Mouse (Mus musculus) MEL (cell line): ENCODE results near the gene Eloa. TPM values are rescaled to one million over a fixed set of nuclear protein-coding genes. Genes with fewer than 3 reads are reported as not detected.
A peak's percentile ranks its signal among the peaks of the same experiment; 100 is the strongest.

Experiments used
- DNase-seq: peaks from one replicate; pipeline ENCODE4 v3.0.0; 2011; ENCODE audit warnings: low read depth, low spot score
- H3K27ac ChIP-seq: 2 replicates; pipeline ENCODE4 v1.5.1; 2012; ENCODE audit warnings: low read depth, mild to moderate bottlenecking, control low read depth, low read length, moderate library complexity; ENCODE audit not compliant: control insufficient read depth
- H3K27me3 ChIP-seq, 2 experiments: fragments of 150-350 bp in 1 of 2; sonication (generic) in 1 of 2; 2 replicates each; pipeline ENCODE4 v1.6.1; 2012; ENCODE audit warnings: low read length in 2 of 2, mild to moderate bottlenecking in 2 of 2, improper control_type of control experiment in 1 of 2, moderate library complexity in 1 of 2; ENCODE audit not compliant: insufficient read depth in 2 of 2, control insufficient read depth in 1 of 2
- H3K36me3 ChIP-seq, 2 experiments: 2 replicates each; pipeline ENCODE4 v1.6.1; 2012 to 2014; ENCODE audit warnings: low read length in 2 of 2, improper control_type of control experiment in 1 of 2, inconsistent platforms in 1 of 2, mild to moderate bottlenecking in 1 of 2; ENCODE audit not compliant: insufficient read depth in 2 of 2, control insufficient read depth in 1 of 2
- H3K4me1 ChIP-seq, 2 experiments: fragments of 150-350 bp in 1 of 2; sonication (generic) in 1 of 2; 2 replicates each; pipeline ENCODE4 v1.6.1; 2012; ENCODE audit warnings: low read length in 2 of 2, improper control_type of control experiment in 1 of 2, mild to moderate bottlenecking in 1 of 2; ENCODE audit not compliant: insufficient read depth in 2 of 2, control insufficient read depth in 1 of 2
- H3K4me3 ChIP-seq, 2 experiments: fragments of 150-350 bp in 1 of 2; sonication (generic) in 1 of 2; 2 replicates each; pipeline ENCODE4 v1.5.1; 2012; ENCODE audit warnings: low read depth in 2 of 2, low read length in 2 of 2, mild to moderate bottlenecking in 2 of 2, moderate library complexity in 2 of 2, control low read depth in 1 of 2, improper control_type of control experiment in 1 of 2; ENCODE audit not compliant: control insufficient read depth in 1 of 2, insufficient read depth in 1 of 2
- H3K79me2 ChIP-seq: 2 replicates; pipeline ENCODE4 v1.6.1; 2012; ENCODE audit warnings: mild to moderate bottlenecking, low read length, moderate library complexity; ENCODE audit not compliant: control insufficient read depth, poor library complexity, insufficient read depth
- H3K9ac ChIP-seq: 2 replicates; pipeline ENCODE4 v1.6.1; 2012; ENCODE audit warnings: low read depth, mild to moderate bottlenecking, control low read depth, low read length, moderate library complexity; ENCODE audit not compliant: control insufficient read depth, poor library complexity, severe bottlenecking
- H3K9me3 ChIP-seq: fragments of 150-350 bp; sonication (generic); replicated peaks from 2 replicates; pipeline ENCODE4 v1.6.1; 2012; ENCODE audit warnings: mild to moderate bottlenecking, low read length, improper control_type of control experiment, moderate library complexity; ENCODE audit not compliant: insufficient read depth
- BHLHE40 ChIP-seq: IDR thresholded peaks from 2 replicates; pipeline ENCODE4 v1.6.1; 2012; ENCODE audit warnings: low read depth, mild to moderate bottlenecking, inconsistent platforms, low read length, improper control_type of control experiment, borderline replicate concordance
- CHD1 ChIP-seq: IDR thresholded peaks from 2 replicates; pipeline ENCODE4 v1.6.1; 2012; ENCODE audit warnings: low read depth, mild to moderate bottlenecking, inconsistent platforms, low read length, improper control_type of control experiment
- CHD2 ChIP-seq: IDR thresholded peaks from 2 replicates; pipeline ENCODE4 v1.6.1; 2011; ENCODE audit warnings: low read length, improper control_type of control experiment
- CTCF ChIP-seq, 3 experiments: IDR thresholded peaks in 2 of 3; conservative IDR thresholded peaks in 1 of 3; 2 replicates each; pipeline ENCODE4 v1.5.1; 2011 to 2012; ENCODE audit warnings: low read length in 3 of 3, low read depth in 2 of 3, mild to moderate bottlenecking in 2 of 3, improper control_type of control experiment in 1 of 3, inconsistent platforms in 1 of 3, mixed read lengths in 1 of 3, moderate library complexity in 1 of 3; ENCODE audit not compliant: control insufficient read depth in 1 of 3, insufficient read depth in 1 of 3, poor library complexity in 1 of 3, severe bottlenecking in 1 of 3
- E2F4 ChIP-seq: IDR thresholded peaks from 2 replicates; pipeline ENCODE4 v1.6.1; 2011; ENCODE audit warnings: low read depth, low read length, improper control_type of control experiment, borderline replicate concordance
- ETS1 ChIP-seq: IDR thresholded peaks from 2 replicates; pipeline ENCODE4 v1.6.1; 2012; ENCODE audit warnings: low read depth, mild to moderate bottlenecking, inconsistent platforms, low read length, improper control_type of control experiment, moderate library complexity
- GABPA ChIP-seq: IDR thresholded peaks from 2 replicates; pipeline ENCODE4 v1.6.1; 2012; ENCODE audit warnings: low read depth, mild to moderate bottlenecking, inconsistent platforms, low read length, improper control_type of control experiment, moderate library complexity
- GATA1 ChIP-seq: IDR thresholded peaks from 2 replicates; pipeline ENCODE4 v1.6.1; 2011; ENCODE audit warnings: low read depth, low read length, improper control_type of control experiment
- HCFC1 ChIP-seq: IDR thresholded peaks from 2 replicates; pipeline ENCODE4 v1.6.1; 2012; ENCODE audit warnings: low read depth, mild to moderate bottlenecking, inconsistent platforms, low read length, improper control_type of control experiment, moderate library complexity
- JUND ChIP-seq: IDR thresholded peaks from 2 replicates; pipeline ENCODE4 v1.6.1; 2011; ENCODE audit warnings: low read depth, mild to moderate bottlenecking, improper control_type of control experiment, low read length
- KAT2A ChIP-seq: conservative IDR thresholded peaks from 2 replicates; pipeline ENCODE4 v1.6.1; 2012; ENCODE audit warnings: low read depth, low read length, improper control_type of control experiment, inconsistent platforms
- MAFK ChIP-seq: IDR thresholded peaks from 2 replicates; pipeline ENCODE4 v1.6.1; 2011; ENCODE audit warnings: low read depth, mild to moderate bottlenecking, low read length, improper control_type of control experiment, borderline replicate concordance
- MAX ChIP-seq: IDR thresholded peaks from 2 replicates; pipeline ENCODE4 v1.6.1; 2011; ENCODE audit warnings: low read length, improper control_type of control experiment
- MAZ ChIP-seq: IDR thresholded peaks from 2 replicates; pipeline ENCODE4 v1.6.1; 2012; ENCODE audit warnings: low read depth, mild to moderate bottlenecking, inconsistent platforms, low read length, improper control_type of control experiment
- MEF2A ChIP-seq: IDR thresholded peaks from 2 replicates; pipeline ENCODE4 v1.6.1; 2014; ENCODE audit warnings: low read depth, mild to moderate bottlenecking, inconsistent platforms, low read length, improper control_type of control experiment; ENCODE audit not compliant: poor library complexity, insufficient replicate concordance, severe bottlenecking; ENCODE audit errors: extremely low read depth
- MXI1 ChIP-seq: IDR thresholded peaks from 2 replicates; pipeline ENCODE4 v1.6.1; 2011; ENCODE audit warnings: mild to moderate bottlenecking, low read depth, low read length, improper control_type of control experiment
- MYB ChIP-seq: IDR thresholded peaks from 2 replicates; pipeline ENCODE4 v1.6.1; 2011; ENCODE audit warnings: mild to moderate bottlenecking, low read depth, low read length, improper control_type of control experiment
- MYC ChIP-seq: IDR thresholded peaks from 2 replicates; pipeline ENCODE4 v1.6.1; 2011; ENCODE audit warnings: low read depth, mild to moderate bottlenecking, low read length, improper control_type of control experiment, moderate library complexity
- NELFE ChIP-seq: IDR thresholded peaks from 2 replicates; pipeline ENCODE4 v1.6.1; 2011; ENCODE audit warnings: low read depth, low read length, improper control_type of control experiment
- NRF1 ChIP-seq: IDR thresholded peaks from 2 replicates; pipeline ENCODE4 v1.6.1; 2014; ENCODE audit warnings: low read depth, mild to moderate bottlenecking, inconsistent platforms, low read length, improper control_type of control experiment, moderate library complexity; ENCODE audit not compliant: poor library complexity, insufficient read depth, severe bottlenecking
- POLR2A ChIP-seq, 2 experiments: IDR thresholded peaks; 2 replicates each; pipeline ENCODE4 v1.6.1; 2011 to 2012; ENCODE audit warnings: low read length in 2 of 2, mild to moderate bottlenecking in 2 of 2, control low read depth in 1 of 2, improper control_type of control experiment in 1 of 2, low read depth in 1 of 2, moderate library complexity in 1 of 2; ENCODE audit not compliant: control insufficient read depth in 1 of 2, insufficient read depth in 1 of 2, poor library complexity in 1 of 2
- POLR2AphosphoS2 ChIP-seq: IDR thresholded peaks from 2 replicates; pipeline ENCODE4 v1.6.1; 2011; ENCODE audit warnings: low read length, improper control_type of control experiment
- POLR2AphosphoS5 ChIP-seq: IDR thresholded peaks from 2 replicates; pipeline ENCODE4 v1.6.1; 2012; ENCODE audit warnings: low read depth, borderline replicate concordance, mild to moderate bottlenecking, inconsistent platforms, low read length, moderate library complexity, mixed read lengths
- RAD21 ChIP-seq: IDR thresholded peaks from 2 replicates; pipeline ENCODE4 v1.6.1; 2011; ENCODE audit warnings: mild to moderate bottlenecking, low read depth, low read length, improper control_type of control experiment
- RCOR1 ChIP-seq: IDR thresholded peaks from 2 replicates; pipeline ENCODE4 v1.6.1; 2012; ENCODE audit warnings: low read depth, mild to moderate bottlenecking, inconsistent platforms, low read length, improper control_type of control experiment
- SIN3A ChIP-seq: IDR thresholded peaks from 2 replicates; pipeline ENCODE4 v1.6.1; 2012; ENCODE audit warnings: low read length, improper control_type of control experiment, inconsistent platforms
- SMC3 ChIP-seq: IDR thresholded peaks from 2 replicates; pipeline ENCODE4 v1.6.1; 2011; ENCODE audit warnings: low read depth, low read length, improper control_type of control experiment
- TAL1 ChIP-seq: IDR thresholded peaks from 2 replicates; pipeline ENCODE4 v1.6.1; 2012; ENCODE audit warnings: mild to moderate bottlenecking, inconsistent platforms, low read length, moderate library complexity, mixed read lengths
- TBP ChIP-seq: IDR thresholded peaks from 2 replicates; pipeline ENCODE4 v1.8.0; 2011; ENCODE audit warnings: low read depth, low read length, improper control_type of control experiment
- TCF12 ChIP-seq: IDR thresholded peaks from 2 replicates; pipeline ENCODE4 v1.6.1; 2014; ENCODE audit warnings: low read depth, mild to moderate bottlenecking, inconsistent platforms, low read length, improper control_type of control experiment, moderate library complexity
- UBTF ChIP-seq: IDR thresholded peaks from 2 replicates; pipeline ENCODE4 v1.6.1; 2012; ENCODE audit warnings: low read depth, mild to moderate bottlenecking, inconsistent platforms, low read length, improper control_type of control experiment, moderate library complexity, borderline replicate concordance; ENCODE audit not compliant: insufficient read depth
- USF1 ChIP-seq: IDR thresholded peaks from 2 replicates; pipeline ENCODE4 v1.6.1; 2014; ENCODE audit warnings: low read depth, mild to moderate bottlenecking, inconsistent platforms, low read length, improper control_type of control experiment, moderate library complexity
- USF2 ChIP-seq, 2 experiments: IDR thresholded peaks; 2 replicates each; pipeline ENCODE4 v1.6.1; 2011 to 2012; ENCODE audit warnings: improper control_type of control experiment in 2 of 2, low read length in 2 of 2, borderline replicate concordance in 1 of 2, inconsistent platforms in 1 of 2, low read depth in 1 of 2, mild to moderate bottlenecking in 1 of 2; ENCODE audit not compliant: insufficient read depth in 1 of 2
- ZC3H11A ChIP-seq: IDR thresholded peaks from 2 replicates; pipeline ENCODE4 v1.6.1; 2012; ENCODE audit warnings: low read depth, mild to moderate bottlenecking, inconsistent platforms, low read length, improper control_type of control experiment
- ZKSCAN1 ChIP-seq: IDR thresholded peaks from 2 replicates; pipeline ENCODE4 v1.6.1; 2012; ENCODE audit warnings: low read depth, mild to moderate bottlenecking, inconsistent platforms, low read length, improper control_type of control experiment, moderate library complexity
- ZMIZ1 ChIP-seq: IDR thresholded peaks from 2 replicates; pipeline ENCODE4 v1.6.1; 2012; ENCODE audit warnings: low read depth, mild to moderate bottlenecking, inconsistent platforms, low read length, improper control_type of control experiment, moderate library complexity
- ZNF384 ChIP-seq: IDR thresholded peaks from 2 replicates; pipeline ENCODE4 v1.6.1; 2012; ENCODE audit warnings: low read depth, mild to moderate bottlenecking, inconsistent platforms, low read length, improper control_type of control experiment
- polyA plus RNA-seq, 2 experiments: library from polyadenylated mRNA; stranded (reverse) in 1 of 2; unstranded in 1 of 2; fragments of >175 nt in 1 of 2; fragments of >200 nt in 1 of 2; gene quantifications; 2 replicates each; pipeline versions ENCODE4 v1.2.1 to v1.2.4; 2012; ENCODE audit warnings: low replicate concordance in 2 of 2, low read depth in 1 of 2; ENCODE audit not compliant: insufficient read length in 2 of 2, insufficient read depth in 1 of 2, missing spikeins in 1 of 2
- total RNA-seq: library from RNA; depleted of rRNA; stranded (reverse); fragments of 300-350 nt; gene quantifications from 2 replicates; pipeline ENCODE4 v1.2.3, GENCODE M21; 2012

Eloa gene
- total and polyA plus RNA-seq, 3 experiments: 30.8 to 41.4 (median 34.1) TPM

DNA sequence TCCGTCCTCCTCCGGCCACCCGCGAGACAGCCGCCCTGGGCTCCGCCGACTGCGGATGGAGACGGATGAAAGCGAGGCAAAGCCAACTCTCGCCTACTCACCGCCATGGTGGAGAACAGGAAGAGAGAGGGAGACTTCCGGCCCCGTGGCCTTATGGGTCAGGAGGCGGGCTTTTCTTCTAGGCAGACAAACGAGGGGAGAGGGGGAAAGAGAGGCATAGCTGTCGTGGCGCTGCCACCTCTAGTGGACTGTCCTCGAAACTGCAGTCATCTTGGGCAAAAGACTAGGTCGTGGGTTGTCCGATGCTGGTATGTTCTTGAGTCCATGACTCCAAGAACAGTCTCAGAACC lies 31.7 kb upstream of the Eloa start, which contains the start of gene Rpl11:
Gene Rpl11, minus strand, starts transcription at position 182 of the 350 bp plus-strand sequence.
- H3K36me3 ChIP-seq: peaks cover 14 to 21% of the 10 kb centered on the region in 2 experiments
- H3K9me3 ChIP-seq: no peaks in the 10 kb centered on the region
- H3K27ac ChIP-seq: peak within 1 kb of the TSS; percentile 91
- peaks cover 0 to 16% of the 10 kb centered on the region in 2 experiments; a peak in 2 of 4 replicates for H3K4me1 ChIP-seq
- H3K27me3 ChIP-seq: peaks cover 15 to 17% of the 10 kb centered on the region in 2 experiments
- peaks cover 32% of the 10 kb centered on the region for H3K79me2 ChIP-seq
- DNase-seq: peak; percentile 97
- H3K9ac ChIP-seq: peak within 1 kb of the TSS; percentile 98
- H3K4me3 ChIP-seq: peak within 1 kb of the TSS; percentile 95 to 99
- TF ChIP-seq ZKSCAN1: no peak
- no peak for TF ChIP-seq USF2 (IDR thresholded peaks at IDR 0.05; ENCODE audit: borderline replicate concordance in 1 of 2, insufficient read depth in 1 of 2, low read depth in 1 of 2, low read length in 2 of 2)
- TF ChIP-seq CHD1: 0 out of 2 replicates have a peak, but pooled peaks have one; percentile 15
- TF ChIP-seq POLR2AphosphoS2: peak; percentile 98; the same call in 1 of the 2 replicates
- peak; percentile 93 for TF ChIP-seq MAX
- peak; percentile 98 for TF ChIP-seq TBP
- TF ChIP-seq GATA1: 0 out of 2 replicates have a peak, but pooled peaks have one; percentile 2
- peak; percentile 48 for TF ChIP-seq ETS1
- peak; percentile 88 for TF ChIP-seq MAZ
- TF ChIP-seq USF1: peak; percentile 86
- TF ChIP-seq POLR2AphosphoS5: no peak
- TF ChIP-seq HCFC1: peak; percentile 93
- TF ChIP-seq CHD2: no peak
- TF ChIP-seq UBTF: no peak
- peak; percentile 44 to 96; a peak in 2 of 4 replicates for TF ChIP-seq POLR2A (IDR thresholded peaks at IDR 0.05; ENCODE audit: control insufficient read depth in 1 of 2, insufficient read depth in 1 of 2, low read depth in 1 of 2, low read length in 2 of 2, poor library complexity in 1 of 2)
- peak; percentile 47 for TF ChIP-seq RAD21
- TF ChIP-seq TAL1: no peak
- TF ChIP-seq MYB: no peak
- no peak for TF ChIP-seq BHLHE40
- peak; percentile 95 for TF ChIP-seq MYC
- TF ChIP-seq MXI1: peak; percentile 92
- TF ChIP-seq GABPA: peak; percentile 55; the same call in 1 of the 2 replicates
- peak; percentile 85 for TF ChIP-seq E2F4
- TF ChIP-seq KAT2A: peak; percentile 90
- no peak for TF ChIP-seq JUND
- peak; percentile 71 to 93 (median 92) for TF ChIP-seq CTCF (IDR thresholded peaks at IDR 0.05 in 2 of 3, conservative IDR thresholded peaks at IDR 0.05 in 1 of 3; ENCODE audit: control insufficient read depth in 1 of 3, insufficient read depth in 1 of 3, low read depth in 2 of 3, low read length in 3 of 3, poor library complexity in 1 of 3, severe bottlenecking in 1 of 3)
- TF ChIP-seq NRF1: 0 out of 2 replicates have a peak, but pooled peaks have one; percentile 8
- 0 out of 2 replicates have a peak, but pooled peaks have one; percentile 32 for TF ChIP-seq RCOR1
- TF ChIP-seq MAFK: no peak
- peak; percentile 93 for TF ChIP-seq ZMIZ1
- TF ChIP-seq TCF12: peak; percentile 86
- TF ChIP-seq ZC3H11A: 0 out of 2 replicates have a peak, but pooled peaks have one; percentile 21
- no peak for TF ChIP-seq ZNF384
- peak; percentile 99 for TF ChIP-seq NELFE
- 0 out of 2 replicates have a peak, but pooled peaks have one; percentile 10 for TF ChIP-seq MEF2A
- peak; percentile 91 for TF ChIP-seq SIN3A
- TF ChIP-seq SMC3: peak; percentile 50
